Mouse (Mus musculus) limb, embryonic 11.5 days (tissue): ENCODE measurements around the gene Bhlhe41. TPM values are rescaled to one million over a fixed set of nuclear protein-coding genes. Genes with fewer than 3 reads are reported as not detected.

Experiments
- ATAC-seq: fragments of 200-750 bp; cut with Nextera tagmentation; 2 replicates; pipeline ENCODE4 v1.8.0; 2017; ENCODE audit warnings: low read depth; ENCODE audit not compliant: insufficient number of reproducible peaks, low FRiP score, low TSS enrichment
- DNase-seq: peaks from one replicate; pipeline ENCODE4 v3.0.0-alpha.2; 2015; ENCODE audit warnings: low spot score
- H3K27ac ChIP-seq: fragments of 300-500 bp; sonication (generic); replicated peaks from 2 replicates; pipeline ENCODE4 v1.5.1; 2014; ENCODE audit warnings: low read depth, mild to moderate bottlenecking, low read length
- H3K27me3 ChIP-seq: fragments of 300-500 bp; sonication (generic); 2 replicates; pipeline ENCODE4 v1.6.1; 2014; ENCODE audit warnings: mild to moderate bottlenecking, low read length, mixed read lengths; ENCODE audit not compliant: control insufficient read depth, insufficient read depth
- H3K36me3 ChIP-seq: fragments of 300-500 bp; sonication (generic); 2 replicates; pipeline ENCODE4 v1.6.1; 2014; ENCODE audit warnings: mild to moderate bottlenecking, low read length, moderate library complexity, mixed read lengths; ENCODE audit not compliant: control insufficient read depth, insufficient read depth
- H3K4me1 ChIP-seq: fragments of 300-500 bp; sonication (generic); 2 replicates; pipeline ENCODE4 v1.6.1; 2014; ENCODE audit warnings: low read length, mixed read lengths; ENCODE audit not compliant: control insufficient read depth, insufficient read depth
- H3K4me2 ChIP-seq: fragments of 300-500 bp; sonication (generic); 2 replicates; pipeline ENCODE4 v1.6.1; 2014; ENCODE audit warnings: low read depth, mild to moderate bottlenecking, moderate library complexity; ENCODE audit not compliant: severe bottlenecking
- H3K4me3 ChIP-seq: fragments of 300-500 bp; sonication (generic); 2 replicates; pipeline ENCODE4 v1.5.1; 2014; ENCODE audit warnings: low read depth, low read length
- H3K9ac ChIP-seq: fragments of 300-500 bp; sonication (generic); 2 replicates; pipeline ENCODE4 v1.6.1; 2014; ENCODE audit warnings: mild to moderate bottlenecking, low read length
- H3K9me3 ChIP-seq: fragments of 300-500 bp; sonication (generic); 2 replicates; pipeline ENCODE4 v1.6.1; 2016; ENCODE audit warnings: low read length; ENCODE audit not compliant: control insufficient read depth
- WGBS: fragments of 180-500 bp; shearing (Covaris S2); extraction: QIAGEN DNeasy Blood & Tissue Kit; methylation state at CpG from one replicate; pipeline ENCODE4 v1.1.7; 2014; 5-methylcytosine and 5-hydroxymethylcytosine counted together
- polyA plus RNA-seq: library from polyadenylated mRNA; unstranded; fragments of >200 nt; fragmentation: Nextera tagmentation; extraction: Ambion mirVana; gene quantifications from 2 replicates; pipeline ENCODE4 v1.2.1, GENCODE M21; 2014

The Bhlhe41 gene
- polyA plus RNA-seq, 1 experiment from 2014 or later = 0.49 TPM

GRCm38 (mm10) chr6:145822218-145822617 is 43.1 kb downstream of the Bhlhe41 start:
- Histone ChIP-seq H3K36me3 (no peaks in the 10 kb centered on the region), H3K9me3 (no peaks in the 10 kb centered on the region; the same call in 1 of the 2 replicates), H3K9ac (no peak overlapping the region), H3K4me3 (no peak overlapping the region), H3K27ac (no peak overlapping the region), H3K4me2 (no peak overlapping the region), H3K27me3 (no peaks in the 10 kb centered on the region), H3K4me1 (0 out of 2 replicates have a peak, but pooled peaks cover 3% of the 10 kb centered on the region)
- ATAC-seq (no peak), DNase-seq (no peak)
- 77% methylated on average over 5 of the region's 5 CpGs for WGBS

- Histone ChIP-seq H3K27me3 (no peaks in the 10 kb centered on the region), H3K9me3 (no peaks in the 10 kb centered on the region), H3K4me3 (no peak overlapping the region), H3K4me1 (0 out of 2 replicates have a peak, but pooled peaks cover 3% of the 10 kb centered on the region), H3K27ac (no peak overlapping the region), H3K4me2 (no peak overlapping the region), H3K36me3 (no peaks in the 10 kb centered on the region; the same call in 1 of the 2 replicates), H3K9ac (no peak overlapping the region)
- ATAC-seq (no peak), DNase-seq (no peak)
- 86% methylated on average over 9 of the region's 9 CpGs for WGBS
These were observed 46.2 kb downstream of the Bhlhe41 start for GRCm38 (mm10) chr6:145819151-145819550.

- no peak for ATAC-seq
- no peaks in the 10 kb centered on the region for H3K27me3 ChIP-seq
- no peaks in the 10 kb centered on the region; the same call in 1 of the 2 replicates for H3K36me3 ChIP-seq
- no peaks in the 10 kb centered on the region for H3K9me3 ChIP-seq
- H3K9ac ChIP-seq = no peak overlapping the region
- no peak overlapping the region for H3K4me3 ChIP-seq
- H3K27ac ChIP-seq = 0 out of 2 replicates have a peak overlapping the region, but pooled peaks have one; percentile 21
- H3K4me1 ChIP-seq = no peaks in the 10 kb centered on the region
- H3K4me2 ChIP-seq = no peak overlapping the region
- WGBS = 39% methylated on average over 15 of the region's 15 CpGs
- peak; percentile 52 for DNase-seq
These were observed 50.2 kb downstream of the Bhlhe41 start for GRCm38 (mm10) chr6:145815200-145815599.

DNA sequence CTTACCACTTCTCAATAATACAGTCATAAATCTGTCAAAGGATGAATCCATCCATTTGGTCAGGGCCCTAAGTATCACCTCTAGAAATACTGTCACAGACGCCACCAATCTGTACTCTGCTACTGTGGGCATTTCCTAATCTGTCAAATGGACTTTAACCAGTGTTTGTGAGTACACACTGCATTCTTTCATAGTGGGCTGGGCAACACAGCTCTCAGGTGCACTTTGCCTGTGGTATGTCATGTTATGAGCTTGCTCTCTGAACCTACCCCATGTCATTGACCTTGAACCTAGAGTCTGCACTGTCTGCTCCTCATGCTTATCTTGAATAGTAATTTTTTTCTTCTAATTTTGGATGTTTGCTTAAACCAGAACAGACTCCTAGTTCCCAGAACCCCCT is 54.2 kb downstream of the Bhlhe41 start:
- Histone ChIP-seq H3K9ac (no peak overlapping the region), H3K9me3 (no peaks in the 10 kb centered on the region), H3K27ac (no peak overlapping the region), H3K4me1 (no peaks in the 10 kb centered on the region), H3K36me3 (no peaks in the 10 kb centered on the region), H3K27me3 (no peaks in the 10 kb centered on the region), H3K4me2 (no peak overlapping the region), H3K4me3 (no peak overlapping the region)
- DNase-seq = no peak
- 92% methylated on average over 1 of the region's 1 CpGs for WGBS
- no peak for ATAC-seq

GRCm38 (mm10) chr6:145810015-145810414 is 55.3 kb downstream of the Bhlhe41 start:
- Histone ChIP-seq H3K9me3 (no peaks in the 10 kb centered on the region), H3K9ac (no peak overlapping the region), H3K4me1 (no peaks in the 10 kb centered on the region), H3K27ac (no peak overlapping the region), H3K4me2 (no peak overlapping the region), H3K27me3 (no peaks in the 10 kb centered on the region), H3K4me3 (no peak overlapping the region), H3K36me3 (no peaks in the 10 kb centered on the region)
- DNase-seq (no peak), ATAC-seq (no peak)
- 88% methylated on average over 6 of the region's 6 CpGs for WGBS

- WGBS = 83% methylated on average over 7 of the region's 7 CpGs
These were observed 55.8 kb downstream of the Bhlhe41 start for GRCm38 (mm10) chr6:145809566-145809965.

More at GRCm38 (mm10) chr6:145809566-145809965, 55.8 kb downstream of the Bhlhe41 start:
- H3K4me2 ChIP-seq = no peak overlapping the region
- H3K4me1 ChIP-seq = no peaks in the 10 kb centered on the region
- H3K36me3 ChIP-seq = no peaks in the 10 kb centered on the region
- H3K9ac ChIP-seq = no peak overlapping the region
- DNase-seq (no peak), ATAC-seq (no peak)
- H3K9me3 ChIP-seq = no peaks in the 10 kb centered on the region
- H3K27me3 ChIP-seq = no peaks in the 10 kb centered on the region
- H3K27ac ChIP-seq = no peak overlapping the region
- H3K4me3 ChIP-seq = no peak overlapping the region

Other genes starting within 250 kb of the Bhlhe41 start
- gene Tuba3b, start 249.8 kb downstream of the Bhlhe41 start, polyA plus RNA-seq = not detected in 2 replicates
- 8.0 and 10.3 TPM in 2 replicates for gene Rassf8, start 118.8 kb downstream of the Bhlhe41 start, polyA plus RNA-seq
- 4.7 and 4.8 TPM in 2 replicates for gene Sspn, start 66.1 kb upstream of the Bhlhe41 start, polyA plus RNA-seq